Mouse (Mus musculus): ENCODE results near the gene Xpc. TPM values are rescaled to one million over a fixed set of nuclear protein-coding genes. Genes with fewer than 3 reads are reported as not detected.
A peak's percentile ranks its signal among the peaks of the same experiment; 100 is the strongest.
"Not testable (repeated sequence)": the region's sequence is repeated elsewhere in the genome, so short reads cannot be mapped to it uniquely, and the experiment has no call there.

Xpc gene
- total RNA-seq, 2 experiments from 2014 or later, result 7.8 to 10.7 TPM

- no peak for DNase-seq (ENCODE audit: low spot score in 2 of 2)
Measured at GRCm38 (mm10) chr6:91473805-91474440, 41.8 kb downstream of the Xpc start.

DNA sequence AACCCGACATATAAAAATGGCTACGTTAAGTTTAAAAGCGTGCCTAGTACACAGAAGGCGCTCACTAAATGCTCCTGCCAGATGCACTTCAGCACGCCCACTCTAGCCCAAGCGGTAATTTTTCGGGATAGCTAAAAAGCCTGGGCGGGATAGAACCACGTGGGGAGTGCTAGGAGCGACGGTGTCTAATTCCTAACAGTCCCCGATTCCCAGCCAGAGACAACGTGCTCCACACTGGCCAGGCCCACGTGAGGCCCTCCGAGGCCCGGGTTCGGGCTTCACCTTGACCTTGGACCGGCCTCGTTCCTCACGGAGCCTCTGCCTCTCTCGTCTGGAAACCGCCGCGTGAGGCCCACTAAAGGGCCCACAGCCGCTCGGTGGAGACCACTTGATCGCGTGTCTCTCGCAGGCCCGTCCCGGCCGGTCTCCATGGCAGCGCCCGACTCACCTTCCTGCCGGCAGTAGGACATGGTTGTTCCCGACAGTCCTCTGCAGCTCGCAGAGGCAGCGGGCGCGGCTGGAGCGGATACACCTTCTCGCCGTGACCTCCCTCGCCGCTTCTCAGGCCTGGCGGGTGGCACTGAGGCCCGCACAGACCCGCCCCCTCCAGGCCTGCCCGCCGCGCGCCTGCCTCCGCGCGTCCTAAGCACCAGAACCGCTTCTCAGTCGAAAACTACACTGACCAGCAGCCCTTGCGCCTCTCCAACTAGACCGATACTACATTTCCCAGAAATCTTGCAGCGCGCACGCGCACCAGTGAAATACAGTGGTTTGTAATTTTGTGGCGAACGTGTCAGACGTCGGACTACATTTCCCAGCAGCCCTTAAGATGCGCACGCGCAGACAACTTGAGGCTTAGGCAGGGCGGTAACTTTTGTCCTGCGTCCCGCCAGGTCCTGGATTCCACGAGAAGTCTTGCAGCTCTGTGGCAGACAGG, 42.6 kb downstream of the Xpc start, which contains the start of the genes Chchd4 and Tmem43:
Gene Chchd4, minus strand, starts transcription at position 679 of the 937 bp plus-strand sequence.
Gene Tmem43, plus strand, starts transcription at position 836 of the 937 bp plus-strand sequence.
- peak; percentile 92 to 98 for DNase-seq (ENCODE audit: low spot score in 2 of 2)

- no peak for DNase-seq (ENCODE audit: low spot score in 2 of 2)
Measured at GRCm38 (mm10) chr6:91472319-91472718, 43.4 kb downstream of the Xpc start.

GRCm38 (mm10) chr6:91471427-91471826, 44.3 kb downstream of the Xpc start:
- not testable (repeated sequence) for DNase-seq (ENCODE audit: low spot score in 2 of 2)

GRCm38 (mm10) chr6:91470712-91471111, 45.0 kb downstream of the Xpc start:
- no peak for DNase-seq (ENCODE audit: low spot score in 2 of 2)

DNA sequence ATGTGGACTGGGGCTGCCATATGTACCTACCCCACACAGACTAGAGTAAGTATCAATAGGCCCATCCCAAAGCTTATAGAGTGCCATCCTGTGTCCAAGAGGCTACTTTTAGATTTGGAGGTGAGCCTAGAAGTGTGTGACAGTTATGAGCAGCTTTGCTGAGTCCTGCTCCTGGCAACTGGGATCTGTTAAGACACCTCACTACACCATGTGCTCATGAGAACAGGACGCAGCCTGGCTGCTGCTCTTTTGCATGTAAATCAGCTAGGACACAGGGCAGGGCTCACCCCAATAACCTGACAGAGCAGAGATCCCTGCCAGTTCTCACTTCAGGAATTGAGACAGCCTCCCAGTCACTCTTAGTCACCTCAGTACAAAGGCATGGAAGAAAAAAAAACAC, 48.6 kb downstream of the Xpc start:
- no peak for DNase-seq (ENCODE audit: low spot score in 2 of 2)

- no peak for DNase-seq (ENCODE audit: low spot score in 2 of 2)
Measured at GRCm38 (mm10) chr6:91465756-91466155, 49.9 kb downstream of the Xpc start.

GRCm38 (mm10) chr6:91459471-91459870, 56.2 kb downstream of the Xpc start:
- no peak for DNase-seq (ENCODE audit: low spot score in 2 of 2)

DNA sequence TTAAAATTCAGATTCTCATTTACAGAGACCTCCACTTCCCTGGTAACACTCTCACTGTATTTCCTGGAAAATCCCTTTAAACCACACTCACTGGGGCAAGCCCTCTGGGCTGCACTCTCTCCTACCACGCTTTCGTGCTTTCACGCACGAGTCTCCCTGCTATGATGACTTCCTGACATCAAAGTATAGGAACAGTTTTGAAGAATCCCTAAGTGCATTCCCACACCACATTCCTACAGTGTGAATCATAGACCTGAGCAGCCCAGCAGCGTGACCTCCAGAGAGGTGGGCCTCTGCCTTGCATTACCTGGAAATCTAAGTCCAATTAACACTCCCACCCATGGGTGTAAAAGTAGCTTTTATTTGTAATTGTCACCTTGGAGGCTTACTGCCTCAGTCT, 61.1 kb downstream of the Xpc start:
- DNase-seq (ENCODE audit: low spot score in 2 of 2), result no peak

- DNase-seq (ENCODE audit: low spot score in 2 of 2), result no peak
Measured at GRCm38 (mm10) chr6:91452056-91452455, 63.6 kb downstream of the Xpc start.

DNA sequence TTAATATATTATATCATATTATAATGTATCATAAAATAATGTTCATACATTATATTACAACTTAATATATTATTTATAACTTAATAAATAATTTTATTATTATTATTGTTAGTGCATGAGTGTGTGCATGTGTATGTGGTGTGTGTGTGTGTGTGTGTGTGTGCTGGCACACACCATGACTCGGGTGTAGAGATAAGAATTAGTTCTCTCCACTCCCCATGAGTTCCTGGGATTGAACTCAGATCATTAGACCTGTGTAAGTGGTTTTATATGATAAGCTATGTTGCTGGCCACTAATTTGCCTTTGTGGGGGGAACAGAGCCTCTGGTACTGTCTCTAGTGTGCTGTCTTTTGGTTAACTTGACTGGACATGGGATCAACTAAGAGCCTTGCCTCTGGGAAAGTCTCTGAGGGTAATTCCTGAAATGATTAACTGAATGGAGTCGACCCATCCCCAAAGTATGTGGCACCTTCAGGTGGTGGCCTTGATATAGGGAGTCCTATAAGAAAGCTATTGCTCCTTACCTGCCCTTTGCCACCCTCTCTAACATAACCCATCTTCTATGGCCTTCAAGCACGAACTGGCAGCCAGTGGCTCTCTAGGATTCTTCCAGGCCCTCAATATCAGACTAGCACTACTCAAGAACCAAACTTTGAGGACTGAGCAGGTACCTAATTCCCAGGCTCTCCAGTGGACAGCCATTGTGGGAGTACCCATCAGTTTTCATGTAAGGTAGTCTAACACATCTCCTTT, 66.0 kb downstream of the Xpc start:
- no peak for DNase-seq (ENCODE audit: low spot score in 2 of 2)

DNA sequence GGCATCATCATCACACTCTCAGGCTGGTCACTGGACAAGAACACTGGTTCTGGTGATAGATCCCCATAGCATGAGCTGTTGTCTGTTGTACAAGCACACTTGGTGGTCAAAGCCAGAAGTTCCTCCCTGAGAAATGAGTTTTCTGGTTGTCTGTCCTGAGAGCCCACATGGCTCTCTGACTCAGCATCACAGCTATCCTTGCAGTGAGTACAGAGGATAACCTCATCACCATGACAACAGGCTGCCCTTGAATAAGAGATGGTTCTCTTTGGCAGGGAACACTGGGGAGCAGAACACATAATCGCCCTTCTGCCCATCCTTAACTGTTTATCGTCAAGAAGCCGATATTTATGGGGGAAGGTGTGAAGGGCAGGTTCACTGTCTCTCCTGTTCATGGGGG, 70.4 kb downstream of the Xpc start:
- DNase-seq (ENCODE audit: low spot score in 2 of 2), result no peak

DNA sequence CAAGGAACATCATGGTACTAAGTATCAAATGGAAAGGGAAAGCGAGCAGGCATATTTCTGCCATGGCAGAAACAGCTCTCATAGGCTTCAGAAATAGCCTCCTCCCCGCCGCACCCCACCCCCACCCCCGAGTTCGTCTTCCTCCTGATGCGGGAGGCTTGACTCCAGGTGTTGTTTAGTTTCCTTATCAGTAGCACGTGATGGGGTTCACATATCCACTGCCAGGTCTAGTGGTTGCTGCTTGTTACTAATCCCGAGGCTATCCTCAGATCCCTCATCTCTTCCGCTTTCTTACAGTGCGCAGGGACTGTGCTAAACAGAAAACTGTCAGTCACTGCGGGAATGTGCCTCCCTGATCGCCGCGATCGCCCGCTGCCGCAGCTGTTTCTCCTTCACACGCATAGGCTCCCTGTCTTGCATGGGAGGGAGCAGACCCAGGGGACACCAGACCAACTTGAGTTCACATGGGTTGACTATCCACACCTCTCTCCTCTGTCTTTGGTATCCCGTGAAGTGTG, 74.5 kb downstream of the Xpc start:
- no peak for DNase-seq (ENCODE audit: low spot score in 2 of 2)

DNA sequence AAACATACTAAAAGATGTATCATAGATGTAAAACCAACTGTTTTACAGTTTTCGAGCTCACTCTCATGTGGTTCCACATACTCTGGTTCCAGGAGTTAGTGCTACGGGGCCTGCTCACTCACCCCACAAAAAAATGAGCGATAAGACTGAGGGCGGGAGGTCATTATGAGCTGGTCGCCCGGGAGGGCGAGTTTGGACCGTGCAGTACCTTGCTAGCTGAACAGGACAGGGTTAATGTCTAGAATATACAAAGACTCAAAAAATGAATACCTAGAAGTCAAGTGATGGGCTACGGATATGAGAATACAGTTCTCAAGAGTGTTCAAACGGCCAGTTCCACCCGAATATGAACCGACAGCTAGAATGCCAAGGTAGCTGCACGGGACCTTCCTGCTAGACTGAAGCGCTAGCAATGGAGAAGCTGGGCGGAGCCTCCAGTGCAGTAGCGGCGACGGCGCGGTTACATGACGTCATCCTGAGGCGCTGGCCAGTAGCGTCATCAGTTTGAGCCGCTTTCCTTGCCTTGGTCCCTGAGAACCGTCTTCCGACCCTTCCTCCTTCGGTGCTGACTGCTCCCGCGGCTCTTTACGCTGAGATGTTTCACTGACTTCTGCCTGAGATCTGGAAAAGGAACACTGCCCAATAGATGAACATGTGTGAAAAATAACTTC, 75.1 kb downstream of the Xpc start:
- DNase-seq (ENCODE audit: low spot score in 2 of 2), result peak; percentile 86 to 96

Other genes with a start within 250 kb of the Xpc start
- gene Wnt7a, start 104.5 kb downstream of the Xpc start, total RNA-seq (2021), result not detected
- gene Chchd4, start 42.3 kb downstream of the Xpc start, total RNA-seq (2021), result 10 to 100 TPM; 11.3 to 11.8 TPM
- gene Tmem43, start 42.2 kb downstream of the Xpc start, total RNA-seq (2021), result 10 to 100 TPM; 39.1 to 44.9 TPM
- gene Lsm3, start within 50 bp of the Xpc start, total RNA-seq (2021), result 10 to 100 TPM; 64.6 to 68.3 TPM
- 10 to 100 TPM; 53.5 to 56.9 TPM for gene Slc6a6, start 168.2 kb upstream of the Xpc start, total RNA-seq (2021)